In the genomic region with DNA sequence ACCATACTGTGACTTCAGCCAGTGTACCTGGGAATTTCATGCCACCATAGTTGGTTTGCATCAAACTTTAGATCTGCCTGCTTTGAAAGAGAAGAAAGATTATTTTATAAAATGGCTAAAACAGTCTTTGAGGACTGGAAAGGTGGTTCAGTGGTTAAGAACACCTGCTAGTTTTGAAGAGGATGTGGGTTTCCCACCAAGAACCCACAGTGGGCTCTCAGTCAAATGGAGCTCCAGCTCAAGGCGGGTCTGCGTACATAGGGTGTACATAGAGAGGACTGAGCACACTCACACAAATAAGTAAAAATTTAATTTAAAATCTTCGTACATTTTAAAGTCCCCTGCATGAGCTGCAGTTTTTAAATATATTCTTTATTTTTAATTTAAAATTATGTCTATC, we compare ENCODE assay signal across 20 mouse cellular contexts. TPM values are rescaled to one million over a fixed set of nuclear protein-coding genes. Genes with fewer than 3 reads are reported as not detected.
"Had no signal": no experiment of that assay in that cellular context is flagged by ENCODE, and none has a peak within 500 bp of the region (broad histone marks: within the 10 kb centered on the region; RNA-seq: fewer than 3 reads in every experiment).

No protein-coding gene starts in this region.

- ATAC-seq: intestine, embryonic 15.5 days; liver, postnatal 0 days; lung, postnatal 0 days; midbrain, embryonic 13.5 days; midbrain, embryonic 16.5 days had no signal

- H3K9ac ChIP-seq: intestine, embryonic 15.5 days; liver, embryonic 14.5 days; liver, postnatal 0 days; lung, embryonic 14.5 days; midbrain, embryonic 13.5 days had no signal

- DNase-seq: kidney, adult 11 months; kidney, adult 9 months; kidney, postnatal 14 days; kidney, postnatal 4 days; layer of hippocampus, adult 9-11 months; layer of hippocampus, postnatal 36 days; liver, postnatal 0 days; lung, embryonic 14.5 days; lung, postnatal 36 days had no signal

- H3K27ac ChIP-seq: intestine, embryonic 15.5 days; left cerebral cortex, adult 2 months; liver, embryonic 14.5 days; midbrain, embryonic 10.5 days; midbrain, embryonic 13.5 days had no signal

- H3K36me3 ChIP-seq: intestine, embryonic 15.5 days; midbrain, embryonic 13.5 days had no signal

- H3K4me2 ChIP-seq: intestine, embryonic 15.5 days; liver, embryonic 11.5 days; lung, embryonic 14.5 days; midbrain, embryonic 13.5 days had no signal

- H3K9me3 ChIP-seq: intestine, embryonic 15.5 days; midbrain, embryonic 10.5 days; midbrain, embryonic 13.5 days had no signal

- H3K4me3 ChIP-seq: intestine, embryonic 15.5 days; left cerebral cortex, adult 2 months; megakaryocyte, embryonic 14.5 days; midbrain, embryonic 10.5 days; midbrain, embryonic 13.5 days; myocyte had no signal

- H3K27me3 ChIP-seq: intestine, embryonic 15.5 days; midbrain, embryonic 13.5 days had no signal

- H3K4me1 ChIP-seq: intestine, embryonic 15.5 days; midbrain, embryonic 10.5 days; midbrain, embryonic 13.5 days had no signal

RNA-seq across cellular contexts. Expression of gene Asb4, which starts 39.2 kb away (rescaled TPM):
- total RNA-seq: monocyte, adult 5-6 weeks had no signal
